Mouse (Mus musculus) NIH3T3 (cell line): ENCODE data around the gene Mul1.
A peak's percentile ranks its signal among the peaks of the same experiment; 100 is the strongest.

Experiments used
- DNase-seq: peaks from one replicate; pipeline ENCODE4 v3.0.0-alpha.2; 2012; ENCODE audit warnings: low read depth

Gene Mul1

DNA sequence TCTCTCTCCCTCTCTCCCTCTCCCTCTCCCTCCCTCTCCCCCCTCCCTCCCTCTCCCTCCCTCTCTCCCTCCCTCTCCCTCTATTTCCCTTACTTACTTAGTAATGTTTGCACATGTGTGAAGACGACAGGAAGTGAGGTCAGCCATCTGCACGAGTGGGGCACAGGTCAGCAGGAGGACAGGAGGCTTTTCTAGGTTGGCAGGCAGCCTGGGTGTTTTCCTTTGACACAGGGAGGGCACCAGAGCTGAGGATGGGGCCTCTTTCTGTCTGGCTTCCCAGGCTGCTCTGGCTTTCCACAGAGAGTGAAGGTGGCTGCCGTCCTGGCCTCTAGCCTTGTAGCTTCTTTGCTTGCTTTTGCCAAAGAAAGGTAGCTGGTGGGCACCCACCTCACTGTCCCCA is 5.6 kb downstream of the Mul1 start:
- DNase-seq: no peak

DNA sequence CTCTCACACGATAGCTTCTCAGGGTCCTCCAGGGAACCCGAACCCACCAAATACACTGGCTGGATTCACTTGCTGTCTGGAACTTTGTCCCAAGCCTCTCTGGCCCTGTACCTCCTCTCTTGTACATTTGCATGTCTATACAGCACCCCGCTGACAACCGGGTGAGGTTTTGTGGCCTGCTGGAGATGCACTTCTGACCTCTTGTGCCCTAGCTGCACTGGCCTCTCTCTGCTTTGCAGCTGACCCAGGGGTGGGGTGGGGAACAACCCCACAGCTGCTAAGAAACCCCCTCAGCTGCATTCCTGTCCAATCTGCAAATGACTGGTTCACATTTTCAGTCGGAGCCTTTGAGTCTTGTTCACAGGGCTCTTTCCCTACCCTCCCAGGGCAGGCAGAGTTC is 10.5 kb downstream of the Mul1 start:
- no peak for DNase-seq

DNA sequence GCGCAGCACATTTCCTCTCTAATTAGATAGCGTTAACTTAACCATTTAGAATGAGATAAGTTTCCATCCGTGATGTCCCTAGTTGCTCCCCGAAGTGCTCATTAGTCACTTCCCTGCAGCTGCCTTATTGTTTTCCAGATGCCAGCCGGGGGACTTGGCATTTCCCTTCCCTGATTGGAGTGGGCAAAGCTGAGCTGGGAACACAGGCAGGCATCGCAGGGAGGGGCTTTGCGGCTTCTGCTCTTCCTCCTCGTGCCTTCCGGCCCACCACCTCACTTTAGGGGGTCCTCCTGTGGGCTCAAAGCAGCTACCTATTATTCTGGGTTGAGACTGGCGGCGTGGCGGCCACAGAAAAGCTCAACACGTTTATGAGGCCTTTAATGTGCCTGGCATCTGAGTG is 12.5 kb downstream of the Mul1 start:
- DNase-seq: no peak

DNA sequence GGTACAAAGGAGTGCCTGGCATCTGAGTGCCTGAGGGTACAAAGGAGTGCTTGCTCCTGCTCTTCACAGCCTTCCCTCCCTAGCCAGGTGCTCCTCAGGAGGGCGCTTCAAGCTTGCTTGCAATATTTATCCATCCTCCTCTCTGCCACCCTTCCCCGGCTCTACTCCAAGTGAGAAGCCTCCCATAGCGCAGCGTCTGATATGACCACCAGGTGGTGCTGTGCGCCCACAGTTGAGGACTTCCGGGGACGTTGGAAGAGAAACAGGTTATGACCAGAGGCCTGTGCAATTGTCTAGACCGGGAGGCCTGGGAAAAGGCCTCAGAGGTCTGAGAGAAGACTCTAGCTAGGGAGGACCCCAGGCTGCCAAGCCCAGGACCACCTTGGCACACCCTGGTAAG is 12.9 kb downstream of the Mul1 start:
- peak; percentile 92 for DNase-seq

DNA sequence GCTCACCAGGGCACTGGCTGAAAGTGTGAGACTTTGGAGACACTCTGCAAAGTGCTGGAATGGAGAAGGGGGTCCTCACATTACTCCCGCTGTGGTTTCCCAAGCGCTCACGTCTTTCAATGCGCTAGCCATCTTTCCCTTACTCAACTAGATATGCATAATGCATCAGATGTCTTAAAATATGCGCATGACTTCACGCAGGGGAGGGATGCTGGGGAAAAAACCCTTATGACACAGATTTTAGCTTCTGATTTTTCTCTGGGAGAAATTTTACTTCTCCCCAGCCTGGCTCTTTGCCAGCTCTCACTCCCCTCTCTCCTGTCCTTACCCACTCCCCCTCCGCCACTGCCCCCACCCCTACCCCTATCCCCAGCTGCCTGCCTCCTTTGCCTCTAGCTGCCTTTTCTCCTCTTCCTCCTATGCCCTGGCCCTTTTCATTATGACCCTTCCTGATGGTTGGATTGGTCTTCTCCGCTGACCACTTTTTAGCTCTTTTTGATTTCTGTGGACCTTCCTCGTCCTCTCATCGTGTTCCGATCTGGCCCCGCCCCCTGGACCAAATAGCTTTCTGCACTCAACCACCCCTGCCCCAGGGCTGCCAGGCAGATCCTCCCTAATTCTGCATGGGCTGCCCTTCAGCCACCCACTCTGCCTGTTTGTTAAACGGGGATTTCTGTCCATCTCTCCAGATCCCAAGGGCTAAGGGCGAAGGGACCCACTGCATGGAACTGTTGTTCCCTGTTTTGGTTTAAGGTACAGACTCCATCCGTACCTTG is 13.5 kb downstream of the Mul1 start:
- no peak for DNase-seq

DNA sequence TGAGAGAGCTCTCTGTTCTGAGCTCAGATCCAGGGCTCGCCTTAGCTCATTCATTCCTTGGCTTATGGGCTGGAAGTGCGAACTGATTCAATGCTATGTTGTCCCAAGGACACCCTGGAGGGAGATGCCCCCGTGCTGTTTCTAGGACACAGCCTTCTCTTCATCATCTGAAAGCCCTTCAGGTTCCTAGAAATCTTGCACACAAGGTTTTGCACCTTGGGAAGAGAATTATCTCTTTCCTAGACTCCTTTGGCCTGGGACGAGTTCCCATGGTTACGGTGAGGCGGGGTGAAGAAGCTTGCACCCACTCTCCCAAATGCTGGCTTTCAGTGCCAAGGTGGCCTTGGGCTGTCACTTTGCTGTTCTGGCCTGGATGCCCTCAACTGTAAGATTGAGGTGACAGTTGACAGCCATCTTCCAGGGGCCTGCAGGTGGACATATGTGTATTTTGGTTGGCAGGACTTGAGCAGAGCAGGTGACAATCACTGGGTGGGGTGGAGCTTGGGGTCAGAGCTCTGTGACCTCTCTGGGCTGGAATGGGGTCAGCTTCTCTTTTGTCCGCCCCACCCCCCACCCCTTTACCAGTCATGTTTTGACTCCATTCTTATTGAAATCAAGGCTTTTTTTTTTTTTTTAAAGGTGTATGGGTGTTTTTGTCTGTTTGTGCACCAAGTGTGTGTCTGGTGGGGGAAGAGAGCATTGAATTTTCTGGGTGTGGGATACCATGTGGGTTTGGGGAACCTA is 14.6 kb downstream of the Mul1 start:
- no peak for DNase-seq

DNA sequence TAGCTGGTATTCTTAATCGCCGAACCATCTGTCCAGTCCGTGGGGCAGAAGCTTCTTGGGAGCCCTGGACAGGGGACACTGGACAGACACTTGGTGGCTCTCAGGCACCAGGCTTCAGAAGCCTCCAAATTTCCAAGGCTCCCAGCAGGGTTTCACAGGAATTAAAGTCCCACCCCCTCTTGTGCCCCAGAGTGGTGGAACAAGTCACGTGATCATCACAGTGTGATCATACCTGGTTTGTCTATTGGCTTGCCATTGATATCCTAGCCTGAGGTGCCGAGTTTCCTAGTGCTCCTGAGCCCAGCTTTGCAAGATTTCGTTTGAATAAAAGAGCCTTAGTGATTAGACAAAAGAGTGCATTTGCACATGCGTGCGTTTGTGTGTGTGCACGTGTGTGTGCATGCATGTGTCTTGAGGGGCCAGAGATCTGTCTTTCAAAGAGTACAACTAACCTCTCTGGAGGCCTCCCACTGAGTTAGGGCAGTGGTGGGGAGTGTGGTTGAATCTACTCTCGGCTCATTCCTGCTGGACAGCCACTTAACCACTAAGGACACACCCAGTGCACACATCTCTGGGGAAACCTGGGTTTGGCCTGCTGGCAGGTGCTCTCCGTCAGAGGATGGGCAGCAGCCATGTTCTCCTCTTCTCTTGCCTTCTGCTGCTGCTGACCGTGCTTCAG is 15.3 kb downstream of the Mul1 start:
- no peak for DNase-seq

DNA sequence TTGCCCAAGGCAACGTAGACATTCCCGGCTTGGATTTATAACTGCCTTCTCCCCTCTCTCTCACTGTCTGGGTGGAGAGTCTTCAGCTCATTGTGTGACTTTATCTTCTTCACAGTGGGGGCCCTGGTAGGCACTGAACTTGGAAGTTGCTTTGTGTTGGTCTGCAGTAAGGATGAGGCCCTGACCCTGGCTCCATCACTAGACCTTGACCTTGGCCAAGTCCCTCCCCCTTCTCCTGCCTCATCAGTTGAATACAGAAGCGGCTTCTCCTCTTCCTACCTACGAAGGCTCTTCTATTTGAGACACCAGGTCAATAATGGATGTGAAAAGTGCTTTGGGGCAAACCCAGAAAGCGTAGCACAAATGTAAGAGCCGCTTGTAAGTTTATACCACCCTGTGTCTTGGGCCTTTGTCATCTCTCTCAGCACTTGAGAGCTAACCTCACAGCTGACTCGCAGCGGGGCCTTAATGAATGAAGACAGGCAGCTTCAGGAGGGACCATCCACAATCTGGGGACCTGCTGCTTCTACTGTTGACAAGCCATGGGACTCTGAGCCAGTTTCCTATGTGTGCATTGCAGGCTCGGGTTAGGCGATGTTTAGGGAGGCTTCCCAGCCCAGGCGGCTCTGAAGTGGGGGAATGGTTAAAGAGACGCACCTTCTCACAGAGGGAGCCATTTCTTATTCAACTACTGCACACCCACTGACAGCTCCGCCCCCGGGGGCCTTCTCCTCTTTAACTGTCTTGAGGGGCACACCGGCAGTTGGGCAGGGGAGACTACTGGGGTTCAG is 18.0 kb downstream of the Mul1 start:
- DNase-seq: no peak

DNA sequence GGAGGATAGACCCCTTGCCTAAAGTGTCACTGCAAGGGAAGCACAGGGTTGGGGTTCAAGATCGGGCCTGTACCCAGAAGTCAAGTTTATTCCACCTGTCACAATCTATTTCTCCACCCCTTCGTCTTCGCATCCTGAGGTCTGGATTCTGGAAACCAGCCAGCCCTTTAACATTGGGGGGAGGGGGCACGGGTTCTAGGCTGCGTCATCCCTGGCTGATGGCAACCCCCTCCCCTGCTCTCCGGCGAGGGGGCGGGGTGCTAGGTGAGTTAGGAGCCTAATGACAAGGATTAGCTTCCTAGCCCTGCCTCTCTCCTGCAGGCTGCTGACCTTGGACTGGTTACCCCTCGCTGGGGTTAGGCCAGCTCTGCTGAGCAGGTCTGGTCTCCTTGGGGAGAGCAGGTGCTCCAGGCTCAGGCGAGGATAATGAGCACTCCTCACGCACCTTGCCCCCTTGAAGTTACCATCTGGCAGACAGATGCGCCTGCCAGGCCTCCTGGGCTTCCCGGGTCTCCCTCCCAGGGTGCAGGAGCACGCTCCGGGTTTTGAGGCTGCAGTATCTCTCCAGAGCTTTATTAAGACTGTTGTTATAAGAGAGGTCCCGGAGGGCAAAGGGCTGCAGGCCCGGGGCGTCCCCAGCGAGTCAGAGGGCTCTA is 18.8 kb downstream of the Mul1 start:
- no peak for DNase-seq

DNA sequence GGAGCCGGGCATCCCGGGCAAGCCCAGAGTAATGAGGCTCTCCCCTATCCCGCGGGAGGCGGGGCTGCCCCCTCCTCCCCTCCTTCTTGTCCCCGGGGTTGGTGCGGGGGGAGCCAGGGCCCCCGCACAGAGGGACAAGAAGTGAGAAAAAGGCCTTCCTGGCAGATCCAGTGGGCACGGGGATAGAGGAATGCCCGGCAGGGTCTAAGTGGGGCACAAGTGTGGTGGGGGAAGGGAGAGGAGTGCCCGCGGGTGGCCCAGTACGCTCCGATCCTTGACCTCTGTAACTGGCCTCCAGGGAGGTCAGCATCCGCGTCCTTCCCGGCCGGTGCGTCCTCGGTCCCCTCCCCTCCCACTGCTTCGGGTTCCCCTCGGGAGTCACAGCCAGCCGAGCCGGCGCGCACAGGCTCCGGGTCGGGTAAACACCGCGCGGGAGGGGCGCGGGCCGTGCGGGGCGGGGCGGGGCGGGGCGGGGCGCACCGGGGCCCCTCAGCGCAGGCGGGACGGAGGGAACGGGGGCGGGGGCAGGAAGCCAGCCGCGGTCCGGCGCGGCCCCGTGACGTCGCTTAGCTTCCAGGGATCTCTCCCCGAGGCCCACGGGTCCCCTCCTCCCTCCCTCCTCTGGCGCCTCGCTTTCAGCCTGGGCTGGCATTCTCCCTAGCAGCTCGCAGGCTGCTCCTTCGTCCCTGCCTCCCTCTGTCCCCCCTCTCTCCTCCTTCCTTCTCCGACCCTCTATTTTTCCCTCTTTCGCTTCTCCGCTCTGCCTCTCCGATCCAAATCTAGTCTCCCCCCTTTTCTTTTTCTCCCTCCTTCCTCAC is 19.5 kb downstream of the Mul1 start, which contains the start of gene Camk2n1:
Camk2n1 (plus strand) TSS at position 562 of the 818 bp plus-strand sequence.
- no peak for DNase-seq

DNA sequence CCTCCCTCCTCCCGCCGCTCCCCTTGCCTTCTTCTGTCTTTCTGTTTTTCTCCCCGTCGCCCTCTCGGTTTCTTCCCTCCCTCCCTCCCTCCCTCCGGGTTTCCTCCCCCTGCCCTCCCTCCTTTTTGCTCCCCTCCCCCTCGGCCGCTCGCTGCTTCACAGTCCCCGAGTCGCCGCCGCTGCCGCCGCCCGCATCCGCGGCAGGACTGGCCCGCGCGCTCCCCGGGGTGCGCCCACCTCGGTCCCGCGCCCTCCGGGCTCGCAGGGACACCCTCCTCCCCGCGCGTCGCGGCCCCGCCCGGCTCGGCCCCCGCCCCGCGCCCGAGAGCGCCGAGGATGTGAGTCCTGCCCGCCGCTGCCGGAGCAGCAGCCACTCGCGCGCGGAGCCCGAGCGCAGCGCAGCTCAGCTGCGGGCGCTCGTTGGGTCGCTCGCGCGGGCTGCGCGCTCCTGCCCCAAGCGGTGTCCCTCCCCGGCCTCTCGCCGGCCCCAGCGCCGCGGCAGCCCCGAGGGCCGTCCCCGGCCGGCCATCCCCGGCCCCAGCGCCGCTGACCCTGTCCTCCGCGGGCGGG is 20.2 kb downstream of the Mul1 start:
- no peak for DNase-seq

DNA sequence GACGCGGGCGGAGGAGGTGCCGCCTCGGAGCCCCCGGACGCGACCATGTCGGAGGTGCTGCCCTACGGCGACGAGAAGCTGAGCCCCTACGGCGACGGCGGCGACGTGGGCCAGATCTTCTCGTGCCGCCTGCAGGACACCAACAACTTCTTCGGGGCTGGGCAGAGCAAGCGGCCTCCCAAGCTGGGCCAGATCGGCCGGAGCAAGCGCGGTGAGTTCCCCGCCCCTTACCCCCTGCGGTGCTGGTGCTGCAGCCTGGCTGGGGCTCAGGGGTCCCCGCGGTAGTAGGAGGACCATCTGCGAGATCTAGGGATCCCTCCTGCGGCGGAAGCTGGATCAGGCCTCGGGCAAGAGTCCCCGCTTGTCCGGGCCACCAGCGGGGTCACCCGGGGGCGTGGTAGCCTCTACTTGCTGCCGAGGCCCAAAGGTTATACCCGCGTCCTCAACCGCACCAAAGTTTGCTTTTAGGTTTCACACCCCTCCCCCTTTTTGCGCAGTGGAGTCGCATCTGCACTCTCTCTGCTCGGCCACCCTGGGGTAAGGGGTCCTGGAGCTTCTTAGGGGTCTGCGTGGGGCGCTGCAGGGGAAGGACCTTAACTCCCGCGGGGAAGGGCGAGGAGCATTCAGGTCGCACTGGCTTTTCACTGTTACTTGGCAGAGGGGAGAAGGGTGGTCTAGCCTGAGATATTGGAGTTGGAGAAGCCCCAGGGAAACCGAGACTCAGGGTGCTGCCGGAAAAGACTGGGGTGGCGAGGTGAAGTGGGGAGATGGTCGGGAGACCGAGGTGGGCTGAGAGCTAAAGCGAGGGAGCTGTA is 20.9 kb downstream of the Mul1 start:
- DNase-seq: no peak

DNA sequence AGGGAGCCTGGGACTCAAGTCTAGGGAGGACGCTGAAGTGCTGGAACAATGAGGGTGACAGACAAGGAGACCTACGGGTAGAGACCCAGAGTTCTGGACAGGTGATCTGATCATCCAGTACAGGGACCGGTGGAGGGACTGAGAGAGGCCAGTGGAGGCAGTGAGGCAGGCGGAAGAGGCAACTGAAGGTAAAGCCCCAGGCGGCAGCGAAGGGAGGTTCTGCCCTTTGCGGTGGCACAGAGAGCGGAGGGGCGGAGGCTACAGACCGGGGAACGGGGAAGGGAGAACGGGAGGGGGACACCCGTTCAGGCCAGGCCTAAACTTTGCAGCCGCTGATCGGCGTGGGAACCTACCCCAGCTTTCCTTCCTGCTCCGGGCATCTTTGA is 21.5 kb downstream of the Mul1 start:
- no peak for DNase-seq

DNA sequence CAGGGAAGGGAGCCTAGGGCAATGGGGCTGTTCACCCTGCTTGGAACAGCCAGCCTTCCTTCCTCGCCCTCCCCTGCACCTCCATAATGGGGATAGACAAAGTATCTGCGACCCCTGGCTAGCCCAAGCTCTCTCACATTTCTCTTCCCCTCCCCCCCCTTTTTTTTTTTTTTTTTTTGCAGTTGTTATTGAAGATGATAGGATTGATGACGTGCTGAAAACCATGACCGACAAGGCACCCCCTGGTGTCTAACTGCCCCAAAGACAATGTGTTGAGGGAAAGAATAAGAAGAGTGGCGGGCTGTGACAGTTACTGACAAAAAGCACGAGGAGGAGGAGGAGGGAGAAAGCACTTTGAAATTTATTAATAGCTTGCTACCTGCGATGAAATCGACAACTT is 22.1 kb downstream of the Mul1 start:
- no peak for DNase-seq

DNA sequence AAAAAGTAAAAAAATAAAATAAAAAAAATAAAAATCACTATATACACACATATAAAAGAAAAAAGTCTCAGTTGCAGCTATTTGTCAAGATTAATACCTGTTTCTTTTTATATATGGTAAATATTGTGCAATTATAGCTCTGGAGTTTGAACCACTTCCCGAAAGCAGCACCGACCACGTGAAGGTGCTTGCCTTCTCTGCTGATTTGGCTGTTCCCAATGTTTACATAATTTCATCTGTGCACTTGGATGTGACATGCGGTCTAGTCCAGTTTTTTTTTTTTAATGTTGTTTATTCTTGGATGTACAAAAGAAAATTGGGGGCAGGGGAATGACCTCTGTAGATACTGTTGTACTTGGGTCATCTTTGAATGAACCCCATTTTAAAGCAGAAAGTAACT is 22.6 kb downstream of the Mul1 start:
- DNase-seq: no peak

DNA sequence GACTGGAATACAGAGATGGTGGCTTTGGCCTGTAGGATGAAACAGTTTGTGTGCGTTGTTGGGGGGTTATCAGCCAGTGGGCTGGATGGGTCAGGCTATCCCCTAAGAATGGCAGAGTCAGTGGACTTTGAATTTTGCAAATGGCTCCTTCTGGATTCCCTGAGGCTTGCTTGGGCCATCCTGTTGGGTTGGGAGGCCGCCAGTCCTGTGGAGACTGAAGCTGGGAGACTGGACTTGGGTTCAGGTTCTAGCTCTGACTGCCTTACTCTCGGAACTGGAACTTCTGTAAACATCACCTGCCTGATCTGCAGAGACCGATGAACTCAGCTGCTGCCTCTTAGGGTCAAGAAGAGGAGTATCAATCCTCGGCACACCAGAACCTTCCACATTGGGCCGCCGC is 23.7 kb downstream of the Mul1 start:
- no peak for DNase-seq

DNA sequence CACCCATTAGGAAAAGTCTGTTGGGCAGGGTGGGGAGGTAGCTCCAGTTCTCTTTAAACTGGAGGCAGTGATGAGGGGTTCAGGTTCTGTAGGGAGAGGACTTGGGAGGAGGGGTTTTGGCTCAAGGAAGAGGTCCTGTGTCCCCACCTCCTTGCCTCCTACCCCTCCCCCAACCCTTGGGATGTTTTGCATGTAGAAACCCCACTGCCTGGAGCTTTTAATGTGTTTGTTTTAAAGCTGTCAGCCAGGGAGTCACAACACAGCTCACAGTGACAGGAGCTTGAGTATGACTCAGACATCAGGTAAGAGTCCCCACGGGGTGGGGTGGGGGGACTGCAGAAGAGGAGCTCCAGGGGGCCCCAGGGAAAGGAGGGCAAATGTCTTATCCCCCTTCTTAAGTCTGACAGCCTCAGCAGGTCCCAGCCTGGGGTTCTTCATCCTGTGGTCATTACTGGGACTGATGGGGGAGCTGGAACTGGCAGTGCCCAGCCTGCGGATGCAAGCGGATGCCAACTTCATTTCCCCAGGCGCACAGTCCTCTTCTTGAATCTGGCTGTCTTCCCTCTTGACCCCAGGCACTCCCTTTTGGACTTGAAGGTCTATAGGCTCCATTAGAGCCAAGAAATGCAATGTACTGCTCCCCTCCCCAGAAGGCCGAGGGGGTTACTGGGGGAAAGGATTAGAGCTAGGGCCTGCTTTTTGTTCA is 24.4 kb downstream of the Mul1 start:
- no peak for DNase-seq

DNA sequence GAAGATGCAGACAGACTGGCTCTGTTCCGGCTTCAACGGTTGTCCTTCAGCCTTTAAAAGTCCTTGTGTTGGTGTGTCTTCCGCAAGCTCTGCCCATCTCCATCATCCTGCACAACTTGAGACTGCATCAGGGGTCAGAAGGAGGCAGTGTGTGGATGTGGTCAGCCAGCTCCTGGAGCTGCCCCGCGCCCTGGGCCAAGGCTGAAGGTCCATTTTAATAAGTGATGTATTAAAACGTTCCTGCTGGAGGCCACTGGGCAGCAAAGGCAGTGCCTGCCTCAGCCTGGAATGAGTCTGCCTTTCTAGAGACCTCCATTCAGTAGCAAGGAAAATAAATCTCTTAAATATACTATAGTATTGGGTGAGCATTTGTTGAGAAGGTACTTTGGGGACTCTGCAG is 25.3 kb downstream of the Mul1 start:
- no peak for DNase-seq

DNA sequence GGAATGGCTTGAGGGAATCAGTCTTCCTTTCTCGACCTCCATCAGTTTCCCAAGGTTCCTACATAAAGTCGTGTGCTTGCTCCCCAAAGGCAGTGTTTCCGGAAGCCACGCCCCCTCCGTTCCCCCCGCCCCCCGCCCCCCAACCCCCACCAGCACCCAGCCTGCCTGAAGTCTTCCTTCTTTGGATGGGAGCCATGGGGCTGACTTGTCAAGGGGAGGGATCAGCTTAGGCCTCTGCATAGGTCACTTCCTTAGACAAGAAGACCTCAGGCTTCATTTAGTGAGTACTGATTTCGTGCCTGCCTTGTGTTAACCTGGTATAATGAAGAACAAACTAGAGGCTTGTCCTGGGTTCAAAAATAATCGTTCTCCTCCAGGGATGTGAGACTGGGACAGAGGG is 26.4 kb downstream of the Mul1 start:
- DNase-seq: no peak
